Mouse (Mus musculus) left cerebral cortex, adult 18-20 months (tissue): ENCODE measurements around the gene Mcl1. TPM values are rescaled to one million over a fixed set of nuclear protein-coding genes. Genes with fewer than 3 reads are reported as not detected.
A peak's percentile ranks its signal among the peaks of the same experiment; 100 is the strongest.
"Not testable (repeated sequence)": the region's sequence is repeated elsewhere in the genome, so short reads cannot be mapped to it uniquely, and the experiment has no call there.

Experiments
- DNase-seq, 2 experiments: peaks; one replicate each; pipeline ENCODE4 v3.0.0; 2021 to 2022; ENCODE audit warnings: low spot score in 2 of 2, mixed read lengths in 1 of 2
- long read RNA-seq, 2 experiments: library from polyadenylated mRNA; stranded (forward); transcript quantifications; one replicate each; pipeline ENCODE4 v2.0.0; 2021
- total RNA-seq, 2 experiments: library from RNA; stranded (reverse); gene quantifications; 2 replicates each; pipeline ENCODE4 v1.2.3; 2021

Gene Mcl1
- total RNA-seq: 10 to 100 TPM; 59.7 to 64.1 TPM
- long read RNA-seq, experiment 1, transcript Mcl1-201 (3 exons, 3,418 nt): major isoform, 30 of 44 reads
- long read RNA-seq, experiment 1, partial matches to known transcripts: 3 of 44 reads
- long read RNA-seq, experiment 1, other reads (novel, unspliced or antisense): 11 of 44 reads
- long read RNA-seq, experiment 2, transcript Mcl1-201 (3 exons, 3,418 nt): major isoform, 28 of 40 reads
- long read RNA-seq, experiment 2, partial matches to known transcripts: 12 of 40 reads
- long read RNA-seq, experiment 2, other reads (novel, unspliced or antisense): 0 of 40 reads

GRCm38 (mm10) chr3:95658236-95658867, at the start of gene Mcl1:
Gene Mcl1, plus strand, starts transcription at chr3:95658788.
- DNase-seq: peak; percentile 92 to 94

GRCm38 (mm10) chr3:95609195-95609594, 49.4 kb upstream of the Mcl1 start:
- no peak for DNase-seq

- no peak for DNase-seq
Observed at GRCm38 (mm10) chr3:95613996-95614395, 44.6 kb upstream of the Mcl1 start.

- no peak for DNase-seq
Observed at GRCm38 (mm10) chr3:95618511-95618910, 40.1 kb upstream of the Mcl1 start.

GRCm38 (mm10) chr3:95621241-95621640, 37.3 kb upstream of the Mcl1 start:
- DNase-seq: no peak

- not testable (repeated sequence) for DNase-seq
Observed at GRCm38 (mm10) chr3:95622421-95622820, 36.2 kb upstream of the Mcl1 start.

- DNase-seq: no peak
Observed at GRCm38 (mm10) chr3:95623551-95623950, 35.0 kb upstream of the Mcl1 start.

GRCm38 (mm10) chr3:95623991-95624515, 34.5 kb upstream of the Mcl1 start:
- DNase-seq: not testable (repeated sequence)

- DNase-seq: peak; percentile 96 to 97
Observed at GRCm38 (mm10) chr3:95624628-95625503, 33.7 kb upstream of the Mcl1 start, which contains the start of gene Ensa. Gene Ensa, plus strand, starts transcription at chr3:95624993.

- DNase-seq: peak; percentile 79 to 85
Observed at GRCm38 (mm10) chr3:95627763-95628162, 30.8 kb upstream of the Mcl1 start.

GRCm38 (mm10) chr3:95629755-95630154, 28.8 kb upstream of the Mcl1 start:
- DNase-seq: peak; percentile 72 to 76

GRCm38 (mm10) chr3:95630856-95631255, 27.7 kb upstream of the Mcl1 start:
- no peak for DNase-seq

- no peak for DNase-seq
Observed at GRCm38 (mm10) chr3:95631304-95631703, 27.3 kb upstream of the Mcl1 start.

- no peak for DNase-seq
Observed at GRCm38 (mm10) chr3:95632648-95633588, 25.7 kb upstream of the Mcl1 start.

GRCm38 (mm10) chr3:95635636-95636035, 23.0 kb upstream of the Mcl1 start:
- DNase-seq: no peak

- DNase-seq: no peak
Observed at GRCm38 (mm10) chr3:95636072-95636471, 22.5 kb upstream of the Mcl1 start.

GRCm38 (mm10) chr3:95639694-95640093, 18.9 kb upstream of the Mcl1 start:
- DNase-seq: no peak

- DNase-seq: no peak
Observed at GRCm38 (mm10) chr3:95643097-95643496, 15.5 kb upstream of the Mcl1 start.

GRCm38 (mm10) chr3:95645313-95646235, 13.0 kb upstream of the Mcl1 start:
- DNase-seq: no peak
